Mouse (Mus musculus) C2C12 (cell line): ENCODE results near the gene Mrpl44.

Experiments used
- CEBPB ChIP-seq: IDR thresholded peaks from one replicate; pipeline ENCODE4 v1.6.1; 2011; ENCODE audit warnings: low read depth, mild to moderate bottlenecking, control low read depth, moderate library complexity
- CTCF ChIP-seq: IDR thresholded peaks from one replicate; pipeline ENCODE4 v1.5.1; 2011; ENCODE audit not compliant: control insufficient read depth, insufficient read depth, insufficient read length
- FOSL1 ChIP-seq: IDR thresholded peaks from one replicate; pipeline ENCODE4 v1.8.0; 2011; ENCODE audit warnings: mild to moderate bottlenecking, low read length; ENCODE audit not compliant: poor library complexity, insufficient read depth, severe bottlenecking
- MYOD1 ChIP-seq: IDR thresholded peaks from one replicate; pipeline ENCODE4 v1.6.1; 2011; ENCODE audit warnings: low read depth; ENCODE audit not compliant: control insufficient read depth, insufficient read length
- MYOG ChIP-seq: IDR thresholded peaks from one replicate; pipeline ENCODE4 v1.6.1; 2011; ENCODE audit not compliant: control insufficient read depth, insufficient read length; ENCODE audit errors: extremely low read depth

DNA sequence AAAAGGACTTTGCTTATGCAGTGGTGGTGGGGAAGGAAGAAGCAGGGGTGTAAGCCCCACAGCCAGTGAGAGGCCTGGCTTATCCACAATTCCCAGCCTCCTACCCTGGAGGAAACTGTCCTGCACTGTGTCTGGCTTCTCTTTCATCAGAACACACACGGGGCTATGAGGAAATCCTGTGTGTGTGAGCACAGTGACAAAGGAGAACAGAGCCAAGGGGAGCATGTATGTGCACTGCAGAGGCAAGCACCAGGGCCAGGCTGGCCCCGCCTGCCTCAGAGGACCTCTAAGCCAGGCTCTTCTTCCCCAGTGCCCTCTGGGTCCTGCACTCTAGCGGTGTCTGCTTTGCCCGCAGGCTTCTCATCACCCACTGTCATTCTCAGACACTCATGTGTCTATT, 34.8 kb upstream of the Mrpl44 start:
- TF ChIP-seq MYOG: no peak
- TF ChIP-seq CTCF: no peak
- no peak for TF ChIP-seq FOSL1
- no peak for TF ChIP-seq MYOD1
- TF ChIP-seq CEBPB: no peak
